Mouse (Mus musculus) heart, embryonic 12.5 days (tissue): ENCODE data around the gene Sytl5. TPM values are rescaled to one million over a fixed set of nuclear protein-coding genes. Genes with fewer than 3 reads are reported as not detected.

Experiments
- ATAC-seq: fragments of 200-750 bp; cut with Nextera tagmentation; 2 replicates; pipeline ENCODE4 v1.8.0; 2017; ENCODE audit warnings: moderate TSS enrichment, moderate library complexity; ENCODE audit not compliant: insufficient number of reproducible peaks, low FRiP score
- H3K27ac ChIP-seq: fragments of 300-500 bp; sonication (generic); 2 replicates; pipeline ENCODE4 v1.5.1; 2016; ENCODE audit warnings: mild to moderate bottlenecking, moderate library complexity; ENCODE audit not compliant: poor library complexity, severe bottlenecking
- H3K27me3 ChIP-seq: fragments of 300-500 bp; sonication (generic); replicated peaks from 2 replicates; pipeline ENCODE4 v1.6.1; 2016; ENCODE audit warnings: mild to moderate bottlenecking, moderate library complexity
- H3K36me3 ChIP-seq: fragments of 300-500 bp; sonication (generic); 2 replicates; pipeline ENCODE4 v1.6.1; 2016; ENCODE audit warnings: mild to moderate bottlenecking, moderate library complexity
- H3K4me1 ChIP-seq: fragments of 300-500 bp; sonication (generic); replicated peaks from 2 replicates; pipeline ENCODE4 v1.6.1; 2016; ENCODE audit warnings: mild to moderate bottlenecking
- H3K4me2 ChIP-seq: fragments of 300-500 bp; sonication (generic); 2 replicates; pipeline ENCODE4 v1.6.1; 2016; ENCODE audit warnings: mild to moderate bottlenecking, moderate library complexity
- H3K4me3 ChIP-seq: fragments of 300-500 bp; sonication (generic); 2 replicates; pipeline ENCODE4 v1.5.1; 2016; ENCODE audit warnings: mild to moderate bottlenecking
- H3K9ac ChIP-seq: fragments of 300-500 bp; sonication (generic); 2 replicates; pipeline ENCODE4 v1.6.1; 2016; ENCODE audit warnings: mild to moderate bottlenecking, moderate library complexity
- H3K9me3 ChIP-seq: fragments of 300-500 bp; sonication (generic); replicated peaks from 2 replicates; pipeline ENCODE4 v1.6.1; 2016; ENCODE audit warnings: mild to moderate bottlenecking, moderate library complexity
- WGBS: fragments of 180-500 bp; shearing (Covaris S2); methylation state at CpG from one replicate; pipeline ENCODE4 v1.1.7; 2016; 5-methylcytosine and 5-hydroxymethylcytosine counted together
- polyA plus RNA-seq: library from polyadenylated mRNA; unstranded; fragments of >200 nt; fragmentation: Nextera tagmentation; extraction: Ambion mirVana; gene quantifications from 2 replicates; pipeline ENCODE4 v1.2.1, GENCODE M21; 2016

The Sytl5 gene
- polyA plus RNA-seq: 0.33 and 0.47 TPM in 2 replicates

GRCm38 (mm10) chrX:9885322-9885721 lies at the start of gene Sytl5:
Gene Sytl5 (plus strand): TSS chrX:9885622.
- H3K4me2 ChIP-seq: no peak within 1 kb of the TSS
- H3K4me3 ChIP-seq: no peak within 1 kb of the TSS

GRCm38 (mm10) chrX:9846628-9847027 lies 38.8 kb upstream of the Sytl5 start, which contains the start of gene Hypm:
Gene Hypm (plus strand): TSS chrX:9846928.
- H3K9ac ChIP-seq: no peak within 1 kb of the TSS
- no peak within 1 kb of the TSS for H3K4me2 ChIP-seq
- no peak for ATAC-seq
- no peak within 1 kb of the TSS for H3K27ac ChIP-seq
- no peaks in the 10 kb centered on the region for H3K36me3 ChIP-seq
- no peak within 1 kb of the TSS for H3K4me3 ChIP-seq
- H3K9me3 ChIP-seq: no peaks in the 10 kb centered on the region
- WGBS: 81% methylated on average over 3 of the region's 3 CpGs
- H3K4me1 ChIP-seq: no peaks in the 10 kb centered on the region
- H3K27me3 ChIP-seq: no peaks in the 10 kb centered on the region

More at GRCm38 (mm10) chrX:9885322-9885721, at the start of gene Sytl5:
- Histone ChIP-seq H3K27me3 (no peaks in the 10 kb centered on the region), H3K27ac (no peak within 1 kb of the TSS), H3K9ac (no peak within 1 kb of the TSS), H3K36me3 (no peaks in the 10 kb centered on the region), H3K9me3 (no peaks in the 10 kb centered on the region), H3K4me1 (no peaks in the 10 kb centered on the region)
- ATAC-seq: no peak
- WGBS: 58% methylated on average over 2 of the region's 2 CpGs

- H3K4me3 ChIP-seq: no peak within 1 kb of the TSS
- no peak within 1 kb of the TSS for H3K9ac ChIP-seq
- H3K36me3 ChIP-seq: no peaks in the 10 kb centered on the region
- no peaks in the 10 kb centered on the region for H3K9me3 ChIP-seq
- no peak within 1 kb of the TSS for H3K4me2 ChIP-seq
- 53% methylated on average over 1 of the region's 1 CpGs for WGBS
- no peak for ATAC-seq
- no peaks in the 10 kb centered on the region for H3K27me3 ChIP-seq
- H3K4me1 ChIP-seq: no peaks in the 10 kb centered on the region
- H3K27ac ChIP-seq: no peak within 1 kb of the TSS
These were observed 36.0 kb upstream of the Sytl5 start, which contains the start of gene H2al3 for GRCm38 (mm10) chrX:9849403-9849802. Gene H2al3 (plus strand): TSS chrX:9849703.

- WGBS: 78% methylated on average over 2 of the region's 2 CpGs
- Histone ChIP-seq H3K9ac (no peak overlapping the region), H3K27ac (no peak overlapping the region), H3K9me3 (no peaks in the 10 kb centered on the region), H3K4me3 (no peak overlapping the region), H3K27me3 (no peaks in the 10 kb centered on the region), H3K4me2 (no peak overlapping the region), H3K4me1 (no peaks in the 10 kb centered on the region), H3K36me3 (no peaks in the 10 kb centered on the region)
- ATAC-seq: no peak
These were observed 23.6 kb upstream of the Sytl5 start for GRCm38 (mm10) chrX:9861859-9862258.

GRCm38 (mm10) chrX:9875519-9875918 lies 9.9 kb upstream of the Sytl5 start:
- no peak overlapping the region for H3K4me2 ChIP-seq
- no peak overlapping the region for H3K27ac ChIP-seq
- H3K9me3 ChIP-seq: no peaks in the 10 kb centered on the region
- 83% methylated on average over 2 of the region's 2 CpGs for WGBS
- no peak overlapping the region for H3K4me3 ChIP-seq
- H3K36me3 ChIP-seq: no peaks in the 10 kb centered on the region
- ATAC-seq: no peak
- no peaks in the 10 kb centered on the region for H3K27me3 ChIP-seq
- no peaks in the 10 kb centered on the region for H3K4me1 ChIP-seq
- H3K9ac ChIP-seq: no peak overlapping the region

GRCm38 (mm10) chrX:9909572-9909971 lies 24.1 kb downstream of the Sytl5 start:
- no peaks in the 10 kb centered on the region for H3K4me1 ChIP-seq
- whole genome bisulfite sequencing: 53% methylated on average over 2 of the region's 2 CpGs
- H3K36me3 ChIP-seq: no peaks in the 10 kb centered on the region

GRCm38 (mm10) chrX:9933839-9934238 lies 48.4 kb downstream of the Sytl5 start:
- Histone ChIP-seq H3K27me3 (no peaks in the 10 kb centered on the region), H3K4me2 (no peak overlapping the region), H3K36me3 (no peaks in the 10 kb centered on the region), H3K4me1 (no peaks in the 10 kb centered on the region), H3K27ac (no peak overlapping the region), H3K9me3 (no peaks in the 10 kb centered on the region), H3K4me3 (no peak overlapping the region), H3K9ac (no peak overlapping the region)
- no peak for ATAC-seq

More at GRCm38 (mm10) chrX:9909572-9909971, 24.1 kb downstream of the Sytl5 start:
- Histone ChIP-seq H3K9me3 (no peaks in the 10 kb centered on the region), H3K27me3 (no peaks in the 10 kb centered on the region), H3K4me2 (no peak overlapping the region), H3K9ac (no peak overlapping the region), H3K27ac (no peak overlapping the region), H3K4me3 (no peak overlapping the region)
- no peak for ATAC-seq

GRCm38 (mm10) chrX:9984094-9984669 lies 98.8 kb downstream of the Sytl5 start:
- ATAC-seq: no peak
- Histone ChIP-seq H3K4me2 (no peak overlapping the region), H3K4me1 (no peaks in the 10 kb centered on the region), H3K9ac (no peak overlapping the region), H3K4me3 (no peak overlapping the region), H3K27me3 (no peaks in the 10 kb centered on the region), H3K27ac (no peak overlapping the region), H3K9me3 (no peaks in the 10 kb centered on the region), H3K36me3 (no peaks in the 10 kb centered on the region)

GRCm38 (mm10) chrX:10000718-10001117 lies 115.3 kb downstream of the Sytl5 start:
- Histone ChIP-seq H3K27me3 (no peaks in the 10 kb centered on the region), H3K4me1 (no peaks in the 10 kb centered on the region), H3K9ac (no peak overlapping the region), H3K27ac (no peak overlapping the region), H3K4me2 (no peak overlapping the region), H3K9me3 (no peaks in the 10 kb centered on the region), H3K36me3 (no peaks in the 10 kb centered on the region), H3K4me3 (no peak overlapping the region)
- no peak for ATAC-seq
- 72% methylated on average over 1 of the region's 1 CpGs for WGBS

- ATAC-seq: no peak
- Histone ChIP-seq H3K27ac (no peak overlapping the region), H3K4me2 (no peak overlapping the region), H3K9me3 (no peaks in the 10 kb centered on the region), H3K4me1 (no peaks in the 10 kb centered on the region), H3K36me3 (no peaks in the 10 kb centered on the region), H3K9ac (no peak overlapping the region), H3K4me3 (no peak overlapping the region), H3K27me3 (no peaks in the 10 kb centered on the region)
- WGBS: 50% methylated on average over 1 of the region's 1 CpGs
These were observed 120.5 kb downstream of the Sytl5 start for GRCm38 (mm10) chrX:10005946-10006345.

GRCm38 (mm10) chrX:10007675-10008270 lies 122.4 kb downstream of the Sytl5 start:
- 77% methylated on average over 1 of the region's 1 CpGs for WGBS
- Histone ChIP-seq H3K27me3 (no peaks in the 10 kb centered on the region), H3K9me3 (no peaks in the 10 kb centered on the region), H3K4me3 (no peak overlapping the region), H3K4me1 (no peaks in the 10 kb centered on the region), H3K4me2 (no peak overlapping the region), H3K36me3 (no peaks in the 10 kb centered on the region), H3K9ac (no peak overlapping the region), H3K27ac (no peak overlapping the region)
- ATAC-seq: no peak

GRCm38 (mm10) chrX:10010202-10010601 lies 124.8 kb downstream of the Sytl5 start:
- H3K4me2 ChIP-seq: no peak overlapping the region
- H3K9me3 ChIP-seq: no peaks in the 10 kb centered on the region
- no peaks in the 10 kb centered on the region for H3K27me3 ChIP-seq
- H3K36me3 ChIP-seq: no peaks in the 10 kb centered on the region
- H3K27ac ChIP-seq: no peak overlapping the region
- no peak for ATAC-seq
- no peak overlapping the region for H3K4me3 ChIP-seq
- no peaks in the 10 kb centered on the region for H3K4me1 ChIP-seq
- no peak overlapping the region for H3K9ac ChIP-seq
